ENCODE assay signal across 8 mouse cellular contexts in the genomic region with DNA sequence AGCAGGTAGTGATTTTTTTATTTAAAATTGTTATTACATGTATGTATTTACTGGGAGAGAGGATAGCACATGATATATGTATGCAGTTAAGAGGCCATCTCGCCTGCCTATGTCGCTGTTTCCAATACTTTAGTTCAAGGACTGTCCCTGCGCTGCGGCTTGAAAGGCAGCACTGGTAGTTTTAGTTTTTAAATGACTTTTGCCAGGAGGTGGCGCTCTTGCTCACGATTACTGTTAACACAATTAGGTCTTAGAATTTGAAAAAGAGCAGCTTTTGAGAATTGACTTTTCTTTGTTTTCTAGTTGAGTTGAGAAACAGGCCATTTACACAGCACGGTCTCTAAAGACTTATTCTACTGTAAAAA.
DNase-seq lines count a peak whose midpoint lies in the region; ATAC-seq and TF ChIP-seq lines count a peak whose summit lies in the region.

No protein-coding gene starts in this region.

- no peak overlapping the region for H3K27ac ChIP-seq in CH12.LX (ENCODE audit: insufficient read depth, low read depth)
- H3K27ac ChIP-seq in heart, embryonic 13.5 days (replicated peaks), result peak overlapping the region; percentile 44; the same call in 1 of the 2 replicates
- peak overlapping the region; percentile 41; the same call in 1 of the 2 replicates for H3K27ac ChIP-seq in kidney, embryonic 16.5 days (ENCODE audit: low read length)
- H3K27ac ChIP-seq in liver, adult 2 months (replicated peaks; ENCODE audit: insufficient read depth, low read depth, low read length), result no peak overlapping the region
- H3K27ac ChIP-seq in stomach, embryonic 16.5 days (ENCODE audit: low read length), result peak overlapping the region; percentile 81

- H3K79me2 ChIP-seq in CH12.LX (replicated peaks; ENCODE audit: control insufficient read depth, extremely low read depth, insufficient read depth, poor library complexity, severe bottlenecking), result no peaks in the 10 kb centered on the region
- H3K79me2 ChIP-seq in liver, adult 2 months (ENCODE audit: control insufficient read depth, insufficient read depth, low read length), result no peaks in the 10 kb centered on the region

- H3K27me3 ChIP-seq in CH12.LX (replicated peaks), result peaks cover 2% of the 10 kb centered on the region
- H3K27me3 ChIP-seq in heart, embryonic 13.5 days (replicated peaks), result no peaks in the 10 kb centered on the region
- H3K27me3 ChIP-seq in kidney, embryonic 16.5 days (ENCODE audit: insufficient read depth, low read length), result no peaks in the 10 kb centered on the region
- no peaks in the 10 kb centered on the region; the same call in 1 of the 2 replicates for H3K27me3 ChIP-seq in liver, adult 2 months (ENCODE audit: control insufficient read depth, insufficient read depth, low read length)
- no peaks in the 10 kb centered on the region for H3K27me3 ChIP-seq in stomach, embryonic 16.5 days (ENCODE audit: control insufficient read depth, insufficient read depth, low read length)

- peak overlapping the region; percentile 73 for H3K4me2 ChIP-seq in CH12.LX (ENCODE audit: insufficient read depth, low read depth, poor library complexity, severe bottlenecking)
- peak overlapping the region; percentile 60 for H3K4me2 ChIP-seq in heart, embryonic 13.5 days
- peak overlapping the region; percentile 47 for H3K4me2 ChIP-seq in kidney, embryonic 16.5 days (replicated peaks; ENCODE audit: low read depth, low read length)
- H3K4me2 ChIP-seq in stomach, embryonic 16.5 days (ENCODE audit: low read depth, low read length), result peak overlapping the region; percentile 57

- in situ Hi-C loops in CH12.LX (cut with MboI; ENCODE audit: low pct_ligation_motif_present, low pct_unique_long_range_greater_than_20kb, low sequenced_read_pairs), result no loop called here

- peaks cover 0 to 3% of the 10 kb centered on the region in 2 experiments; a peak in 1 of 4 replicates for H3K4me1 ChIP-seq in CH12.LX (ENCODE audit: control insufficient read depth in 1 of 2, insufficient read depth in 2 of 2)
- H3K4me1 ChIP-seq in heart, embryonic 13.5 days, result peaks cover 11% of the 10 kb centered on the region
- no peaks in the 10 kb centered on the region for H3K4me1 ChIP-seq in kidney, embryonic 16.5 days (ENCODE audit: insufficient read depth, low read length)
- no peaks in the 10 kb centered on the region for H3K4me1 ChIP-seq in liver, adult 2 months (ENCODE audit: control insufficient read depth, insufficient read depth, low read length)
- H3K4me1 ChIP-seq in stomach, embryonic 16.5 days (ENCODE audit: control insufficient read depth, insufficient read depth, low read length), result peaks cover 3% of the 10 kb centered on the region

- no peak for ATAC-seq in heart, embryonic 13.5 days (ENCODE audit: extremely low read depth, insufficient number of reproducible peaks, low FRiP score, low TSS enrichment)
- ATAC-seq in kidney, embryonic 16.5 days (ENCODE audit: low FRiP score, low TSS enrichment), result no peak; the same call in 1 of the 2 replicates
- no peak for ATAC-seq in stomach, embryonic 16.5 days (ENCODE audit: insufficient read depth, low FRiP score)

- no peak for TF ChIP-seq POLR2A in CH12.LX (IDR thresholded peaks at IDR 0.05; ENCODE audit: low read depth, low read length)
- no peak for TF ChIP-seq POLR2A in liver, adult 2 months (IDR thresholded peaks at IDR 0.05; ENCODE audit: extremely low read depth, insufficient read depth, low read length)

- no peaks in the 10 kb centered on the region for H3K36me3 ChIP-seq in CH12.LX (replicated peaks in 1 of 2; ENCODE audit: control insufficient read depth in 1 of 2, insufficient read depth in 1 of 2, low read length in 1 of 2)
- H3K36me3 ChIP-seq in heart, embryonic 13.5 days, result no peaks in the 10 kb centered on the region
- no peaks in the 10 kb centered on the region for H3K36me3 ChIP-seq in kidney, embryonic 16.5 days (ENCODE audit: insufficient read depth, low read length)
- H3K36me3 ChIP-seq in liver, adult 2 months (ENCODE audit: control insufficient read depth, insufficient read depth, low read length), result no peaks in the 10 kb centered on the region
- H3K36me3 ChIP-seq in stomach, embryonic 16.5 days (ENCODE audit: control insufficient read depth, insufficient read depth, low read length), result no peaks in the 10 kb centered on the region

- H3K9me3 ChIP-seq in CH12.LX (replicated peaks; ENCODE audit: low read length), result no peaks in the 10 kb centered on the region
- H3K9me3 ChIP-seq in heart, embryonic 13.5 days, result no peaks in the 10 kb centered on the region
- no peaks in the 10 kb centered on the region for H3K9me3 ChIP-seq in kidney, embryonic 16.5 days (ENCODE audit: low read length)
- H3K9me3 ChIP-seq in stomach, embryonic 16.5 days (replicated peaks; ENCODE audit: control insufficient read depth, low read length), result no peaks in the 10 kb centered on the region

- TF ChIP-seq RAD21 in CH12.LX (IDR thresholded peaks at IDR 0.05; ENCODE audit: low read depth, low read length), result peak; percentile 92

- peak; percentile 82 for DNase-seq in CH12.LX (ENCODE audit: extremely low read depth)
- peak; percentile 60 for DNase-seq in c-Kit-negative CD71-positive TER-119-positive erythroid progenitor cells, embryonic 14.5 days (ENCODE audit: low read depth, low spot score)
- peak; percentile 22 for DNase-seq in fibroblast of lung, adult 2 months (ENCODE audit: low read depth)
- DNase-seq in liver, adult 2 months (ENCODE audit: extremely low read depth, low read depth, low spot score), result peak; percentile 39
- DNase-seq in naive thymus-derived CD4-positive, alpha-beta T cell, adult 2 months (ENCODE audit: low read depth), result peak; percentile 81

- TF ChIP-seq EP300 in CH12.LX (IDR thresholded peaks at IDR 0.05; ENCODE audit: low read length), result no peak

- dilution Hi-C loops in CH12.LX (cut with MboI; ENCODE audit: extremely low pct_ligation_motif_present, extremely low pct_unique_long_range_greater_than_20kb, low sequenced_read_pairs), result no loop called here

- no peak overlapping the region for H3K9ac ChIP-seq in CH12.LX (ENCODE audit: insufficient read depth, low read depth)
- no peak overlapping the region for H3K9ac ChIP-seq in heart, embryonic 13.5 days
- no peak overlapping the region for H3K9ac ChIP-seq in kidney, embryonic 16.5 days (replicated peaks; ENCODE audit: low read length)
- H3K9ac ChIP-seq in liver, adult 2 months (ENCODE audit: low read depth, low read length), result no peak overlapping the region
- H3K9ac ChIP-seq in stomach, embryonic 16.5 days (ENCODE audit: low read length), result peak overlapping the region; percentile 46; the same call in 1 of the 2 replicates

- peak; percentile 41 to 91; a peak in 3 of 4 replicates for TF ChIP-seq CTCF in CH12.LX (conservative IDR thresholded peaks at IDR 0.05 in 1 of 2, IDR thresholded peaks at IDR 0.05 in 1 of 2; ENCODE audit: low read depth in 2 of 2, low read length in 2 of 2)
- TF ChIP-seq CTCF in liver, adult 2 months (IDR thresholded peaks at IDR 0.05; ENCODE audit: low read depth, low read length), result peak; percentile 39

- H3K4me3 ChIP-seq in CH12.LX (replicated peaks in 1 of 3; ENCODE audit: low read depth in 2 of 3, low read length in 2 of 3, poor library complexity in 1 of 3), result no peak overlapping the region
- peak overlapping the region; percentile 19 for H3K4me3 ChIP-seq in heart, embryonic 13.5 days
- peak overlapping the region; percentile 15; the same call in 1 of the 2 replicates for H3K4me3 ChIP-seq in kidney, embryonic 16.5 days (ENCODE audit: low read length)
- no peak overlapping the region for H3K4me3 ChIP-seq in liver, adult 2 months (ENCODE audit: insufficient read depth, low read depth, low read length)
- H3K4me3 ChIP-seq in stomach, embryonic 16.5 days (replicated peaks; ENCODE audit: low read length), result peak overlapping the region; percentile 23

- WGBS in heart, embryonic 13.5 days, result 5% methylated on average over 7 of the region's 7 CpGs
- 11% methylated on average over 7 of the region's 7 CpGs for WGBS in kidney, embryonic 16.5 days
- WGBS in liver, adult 2 months, result 4% methylated on average over 7 of the region's 7 CpGs
- WGBS in stomach, embryonic 16.5 days, result 11% methylated on average over 7 of the region's 7 CpGs

TF ChIP-seq in CH12.LX, 34 proteins besides CTCF, POLR2A, EP300 and RAD21:
- peak; percentile 61; the same call in 1 of the 2 replicates for TF ChIP-seq IRF4 (IDR thresholded peaks at IDR 0.05; ENCODE audit: low read depth, low read length)
- no peak for TF ChIP-seq BHLHE40 (IDR thresholded peaks at IDR 0.05; ENCODE audit: low read depth, low read length)
- no peak for TF ChIP-seq E2F4 (IDR thresholded peaks at IDR 0.05; ENCODE audit: insufficient replicate concordance, low read depth, low read length)
- peak; percentile 17; the same call in 1 of the 2 replicates for TF ChIP-seq NELFE (IDR thresholded peaks at IDR 0.05; ENCODE audit: low read depth, low read length)
- TF ChIP-seq ETS1 (conservative IDR thresholded peaks at IDR 0.05; ENCODE audit: low read depth, low read length), result no peak
- peak; percentile 60 for TF ChIP-seq ZC3H11A (IDR thresholded peaks at IDR 0.05; ENCODE audit: low read depth, low read length)
- no peak for TF ChIP-seq MAFK (IDR thresholded peaks at IDR 0.05; ENCODE audit: insufficient replicate concordance, low read length)
- no peak for TF ChIP-seq NRF1 (IDR thresholded peaks at IDR 0.05; ENCODE audit: low read depth, low read length)
- TF ChIP-seq ZNF384 (IDR thresholded peaks at IDR 0.05; ENCODE audit: low read depth, low read length), result 0 out of 2 replicates have a peak, but pooled peaks have one; percentile 16
- TF ChIP-seq USF1 (IDR thresholded peaks at IDR 0.05; ENCODE audit: low read depth, low read length), result no peak
- TF ChIP-seq SMC3 (IDR thresholded peaks at IDR 0.05; ENCODE audit: low read depth, low read length), result peak; percentile 74
- no peak; the same call in 1 of the 2 replicates for TF ChIP-seq MYC (IDR thresholded peaks at IDR 0.05; ENCODE audit: low read depth, low read length)
- no peak for TF ChIP-seq CHD1 (IDR thresholded peaks at IDR 0.05; ENCODE audit: low read depth, low read length)
- TF ChIP-seq JUND (conservative IDR thresholded peaks at IDR 0.05; ENCODE audit: low read depth, low read length), result peak; percentile 10; the same call in 1 of the 2 replicates
- TF ChIP-seq SIN3A (IDR thresholded peaks at IDR 0.05; ENCODE audit: low read length), result peak; percentile 33; the same call in 1 of the 2 replicates
- no peak for TF ChIP-seq ELF1 (IDR thresholded peaks at IDR 0.05; ENCODE audit: low read depth, low read length)
- TF ChIP-seq MEF2A (IDR thresholded peaks at IDR 0.05; ENCODE audit: borderline replicate concordance, low read depth, low read length), result no peak
- no peak for TF ChIP-seq KAT2A (IDR thresholded peaks at IDR 0.05; ENCODE audit: insufficient replicate concordance, low read length)
- no peak for TF ChIP-seq TCF12 (IDR thresholded peaks at IDR 0.05; ENCODE audit: low read depth, low read length)

Comparison
In these comparisons a context has a peak if more than half of its experiments do, and no peak if none do; other contexts are left out.
1. DNase-seq: peak in every context shown above with its lines; median percentile 82 in CH12.LX; 81 in naive thymus-derived CD4-positive, alpha-beta T cell, adult 2 months; 60 in c-Kit-negative CD71-positive TER-119-positive erythroid progenitor cells, embryonic 14.5 days; 39 in liver, adult 2 months; 22 in fibroblast of lung, adult 2 months.
2. H3K27ac ChIP-seq: peak in heart, embryonic 13.5 days (single experiment), kidney, embryonic 16.5 days (single experiment) and stomach, embryonic 16.5 days (single experiment); none in CH12.LX (single experiment) and liver, adult 2 months (single experiment).
3. H3K4me3 ChIP-seq: peak in heart, embryonic 13.5 days (single experiment), kidney, embryonic 16.5 days (single experiment) and stomach, embryonic 16.5 days (single experiment); none in CH12.LX (0 of 3) and liver, adult 2 months (single experiment).
4. Peak in every context shown above with its lines, with median percentiles within 50 percentile points of each other: H3K4me2 ChIP-seq.